Mouse (Mus musculus) forebrain, postnatal 0 days (tissue): ENCODE data around the gene Mvk. TPM values are rescaled to one million over a fixed set of nuclear protein-coding genes. Genes with fewer than 3 reads are reported as not detected.

ENCODE experiments used
- ATAC-seq: fragments of 200-750 bp; cut with Nextera tagmentation; 2 replicates; pipeline ENCODE4 v1.8.0; 2017; ENCODE audit warnings: mild to moderate bottlenecking, moderate library complexity
- DNase-seq: peaks from one replicate; pipeline ENCODE4 v3.0.0-alpha.2; 2015
- H3K27ac ChIP-seq: fragments of 300-500 bp; sonication (generic); 2 replicates; pipeline ENCODE4 v1.5.1; 2014; ENCODE audit warnings: low read depth, mild to moderate bottlenecking, antibody characterized with exemption, low read length, moderate library complexity, mixed read lengths
- H3K27me3 ChIP-seq: fragments of 300-500 bp; sonication (generic); 2 replicates; pipeline ENCODE4 v1.6.1; 2014; ENCODE audit warnings: mild to moderate bottlenecking, low read length, mixed read lengths; ENCODE audit not compliant: insufficient read depth
- H3K36me3 ChIP-seq: fragments of 300-500 bp; sonication (generic); 2 replicates; pipeline ENCODE4 v1.6.1; 2014; ENCODE audit warnings: mild to moderate bottlenecking, moderate library complexity; ENCODE audit not compliant: insufficient read depth
- H3K4me1 ChIP-seq: fragments of 300-500 bp; sonication (generic); 2 replicates; pipeline ENCODE4 v1.6.1; 2014; ENCODE audit warnings: antibody characterized with exemption; ENCODE audit not compliant: insufficient read depth
- H3K4me2 ChIP-seq: fragments of 300-500 bp; sonication (generic); 2 replicates; pipeline ENCODE4 v1.6.1; 2014; ENCODE audit warnings: low read depth, mild to moderate bottlenecking, moderate library complexity
- H3K4me3 ChIP-seq: fragments of 300-500 bp; sonication (generic); 2 replicates; pipeline ENCODE4 v1.5.1; 2014; ENCODE audit warnings: low read depth, low read length, mixed read lengths
- H3K9ac ChIP-seq: fragments of 300-500 bp; sonication (generic); 2 replicates; pipeline ENCODE4 v1.6.1; 2014; ENCODE audit warnings: mild to moderate bottlenecking
- H3K9me3 ChIP-seq: fragments of 300-500 bp; sonication (generic); 2 replicates; pipeline ENCODE4 v1.6.1; 2016; ENCODE audit warnings: low read length
- CTCF ChIP-seq: sonication (generic); IDR thresholded peaks from 2 replicates; pipeline ENCODE4 v1.5.1; 2016; ENCODE audit warnings: antibody characterized with exemption, control low read depth, low read depth
- WGBS: fragments of 180-500 bp; shearing (Covaris S2); extraction: QIAGEN DNeasy Blood & Tissue Kit; methylation state at CpG from one replicate; pipeline ENCODE4 v1.1.7; 2014; 5-methylcytosine and 5-hydroxymethylcytosine counted together
- microRNA-seq, 2 experiments: library from miRNA; unstranded; fragments of <30 nt; microRNA quantifications; one replicate each; pipeline ENCODE4; 2016
- polyA plus RNA-seq: library from polyadenylated mRNA; unstranded; fragments of >200 nt; fragmentation: Nextera tagmentation; extraction: Ambion mirVana; gene quantifications from 2 replicates; pipeline ENCODE4 v1.2.1, GENCODE M21; 2015
- total RNA-seq: library from RNA; depleted of rRNA; stranded (reverse); fragments of >200 nt; gene quantifications from 2 replicates; pipeline ENCODE4 v1.2.3, GENCODE M21; 2014; rRNA removed

Mvk gene
- total and polyA plus RNA-seq, 2 experiments from 2014 or later: 65.7 to 99.3 TPM

DNA sequence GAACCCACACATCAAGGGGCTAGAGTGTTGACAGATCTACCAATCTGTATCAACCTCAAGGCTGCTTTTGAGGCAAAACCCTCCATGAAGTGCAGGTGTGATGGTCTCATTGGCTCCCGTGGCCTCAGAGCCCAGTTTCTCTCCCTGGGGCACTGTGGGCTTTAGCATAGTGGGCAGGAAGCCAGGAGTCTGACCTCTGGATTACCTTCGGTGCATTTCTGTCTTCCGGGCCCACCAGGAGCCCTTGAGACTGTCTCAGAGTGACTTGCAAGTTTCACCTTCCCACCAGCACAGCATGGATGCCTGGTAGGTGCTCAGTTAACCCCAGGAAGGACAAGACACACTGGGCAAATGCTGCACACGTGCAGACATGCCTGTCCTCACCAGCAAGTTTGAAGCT lies 63.9 kb downstream of the Mvk start:
- Histone ChIP-seq H3K4me2 (no peak overlapping the region), H3K36me3 (no peaks in the 10 kb centered on the region), H3K27me3 (peaks cover 3% of the 10 kb centered on the region; the same call in 1 of the 2 replicates), H3K9me3 (no peaks in the 10 kb centered on the region), H3K4me3 (no peak overlapping the region), H3K4me1 (no peaks in the 10 kb centered on the region), H3K9ac (no peak overlapping the region), H3K27ac (no peak overlapping the region)
- ATAC-seq: no peak
- no peak for TF ChIP-seq CTCF
- no peak for DNase-seq
- WGBS: 66% methylated on average over 4 of the region's 4 CpGs

DNA sequence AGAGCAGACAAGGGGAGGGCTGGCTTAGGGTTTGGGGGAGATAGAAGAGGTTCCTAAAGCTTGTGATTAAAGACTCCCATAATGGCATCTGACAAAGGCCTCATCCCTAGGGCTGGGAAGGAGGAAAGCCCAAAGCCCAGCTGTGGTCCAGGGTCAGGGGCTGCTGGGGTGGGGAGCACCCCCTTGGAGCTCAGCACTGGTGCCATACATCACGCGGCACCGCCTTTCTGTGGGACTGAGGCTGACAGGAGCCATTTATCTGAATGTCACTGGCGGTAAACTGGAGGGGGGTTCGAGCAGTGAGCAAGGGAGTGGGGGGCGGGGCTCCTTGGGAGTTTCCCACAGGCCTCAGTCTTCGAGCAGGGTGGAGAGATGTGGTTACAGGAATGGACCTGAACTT lies 65.4 kb downstream of the Mvk start:
- Histone ChIP-seq H3K9ac (no peak overlapping the region), H3K4me3 (no peak overlapping the region), H3K27ac (no peak overlapping the region), H3K4me1 (no peaks in the 10 kb centered on the region), H3K4me2 (no peak overlapping the region), H3K36me3 (no peaks in the 10 kb centered on the region), H3K9me3 (no peaks in the 10 kb centered on the region), H3K27me3 (peaks cover 11% of the 10 kb centered on the region)
- no peak for TF ChIP-seq CTCF
- WGBS: 70% methylated on average over 7 of the region's 7 CpGs
- no peak for ATAC-seq
- DNase-seq: no peak

Small RNA genes lying within 50 kb of the gene (microRNA-seq; reads per million reads assigned to microRNA genes)
- 0.24 to 0.39 reads per million in 2 experiments for gene Mir7027

Other genes with a start within 250 kb of the Mvk start
- 0.62 and 0.67 TPM in 2 replicates for gene Foxn4, start 170.5 kb upstream of the Mvk start, total RNA-seq
- 0.52 and 0.76 TPM in 2 replicates for gene Foxn4, start 170.5 kb upstream of the Mvk start, polyA plus RNA-seq
- gene Myo1h, start 155.1 kb upstream of the Mvk start, total RNA-seq: 0.67 and 0.77 TPM in 2 replicates
- 0.44 and 0.63 TPM in 2 replicates for gene Myo1h, start 155.1 kb upstream of the Mvk start, polyA plus RNA-seq
- gene Kctd10, start 63.8 kb upstream of the Mvk start, total RNA-seq: 61.6 and 63.0 TPM in 2 replicates
- 69.7 and 74.1 TPM in 2 replicates for gene Kctd10, start 63.8 kb upstream of the Mvk start, polyA plus RNA-seq
- gene Ube3b, start 63.7 kb upstream of the Mvk start, total RNA-seq: 45.1 and 46.8 TPM in 2 replicates
- gene Ube3b, start 63.7 kb upstream of the Mvk start, polyA plus RNA-seq: 31.0 and 35.2 TPM in 2 replicates
- gene Mmab, start 209 bp upstream of the Mvk start, total RNA-seq: 26.2 and 26.8 TPM in 2 replicates
- gene Mmab, start 209 bp upstream of the Mvk start, polyA plus RNA-seq: 22.7 and 28.6 TPM in 2 replicates
- gene Fam222a, start 123.7 kb downstream of the Mvk start, total RNA-seq: 6.2 and 8.2 TPM in 2 replicates
- gene Fam222a, start 123.7 kb downstream of the Mvk start, polyA plus RNA-seq: 2.9 and 3.4 TPM in 2 replicates
- 0.81 and 1.5 TPM in 2 replicates for gene Trpv4, start 214.2 kb downstream of the Mvk start, total RNA-seq
- gene Trpv4, start 214.2 kb downstream of the Mvk start, polyA plus RNA-seq: 1.3 and 2.4 TPM in 2 replicates
- 14.1 and 19.8 TPM in 2 replicates for gene Gltp, start 246.7 kb downstream of the Mvk start, total RNA-seq
- 26.4 and 32.1 TPM in 2 replicates for gene Gltp, start 246.7 kb downstream of the Mvk start, polyA plus RNA-seq